Mouse (Mus musculus) kidney, postnatal 14 days (tissue): ENCODE results near the gene Sapcd2.
A peak's percentile ranks its signal among the peaks of the same experiment; 100 is the strongest.

Experiments used
- DNase-seq: peaks from one replicate; pipeline ENCODE4 v3.0.0; 2022; ENCODE audit warnings: mixed read lengths

The Sapcd2 gene

DNA sequence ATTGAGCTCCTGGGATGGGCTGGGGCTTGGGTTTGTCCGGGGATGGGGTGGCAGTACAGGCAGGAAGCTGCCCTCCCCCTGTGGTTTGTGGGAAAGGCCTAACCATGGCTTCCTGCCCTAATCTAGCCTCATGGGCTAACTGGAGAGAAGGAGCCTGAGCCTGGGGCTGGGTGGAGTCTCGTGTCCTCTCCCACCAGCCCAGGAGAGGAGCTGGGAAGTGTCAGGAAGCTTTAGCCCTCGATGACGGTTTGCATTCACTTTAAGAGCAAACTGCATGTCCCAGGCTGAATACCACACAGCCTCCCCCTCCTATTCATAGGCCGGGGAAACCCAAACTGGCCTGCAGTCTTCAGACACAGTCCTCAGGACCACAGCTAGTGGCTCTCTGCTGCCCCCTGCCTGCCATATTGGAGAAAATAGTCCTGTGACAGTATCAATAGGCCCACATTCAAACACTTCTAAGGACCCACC, 54.6 kb downstream of the Sapcd2 start:
- DNase-seq: peak; percentile 72

GRCm38 (mm10) chr2:25427256-25427655, 55.1 kb downstream of the Sapcd2 start:
- no peak for DNase-seq
